Mouse (Mus musculus) kidney, postnatal 25 days (tissue): Measurements from ENCODE around the gene Tmcc3.
A peak's percentile ranks its signal among the peaks of the same experiment; 100 is the strongest.
"Not testable (repeated sequence)": the region's sequence is repeated elsewhere in the genome, so short reads cannot be mapped to it uniquely, and the experiment has no call there.

ENCODE experiments used
- DNase-seq, 2 experiments: peaks; one replicate each; pipeline ENCODE4 v3.0.0; 2021; ENCODE audit warnings: mixed read lengths in 2 of 2

Gene Tmcc3

GRCm38 (mm10) chr10:94520306-94521106 is 208.8 kb downstream of the Tmcc3 start:
- DNase-seq, result no peak

GRCm38 (mm10) chr10:94521107-94521401 is 209.3 kb downstream of the Tmcc3 start:
- DNase-seq, result no peak

GRCm38 (mm10) chr10:94521776-94522175 is 210.0 kb downstream of the Tmcc3 start:
- no peak for DNase-seq

GRCm38 (mm10) chr10:94523297-94523696 is 211.5 kb downstream of the Tmcc3 start:
- no peak for DNase-seq

GRCm38 (mm10) chr10:94523711-94524156 is 212.0 kb downstream of the Tmcc3 start:
- DNase-seq, result peak; percentile 68 to 74

- DNase-seq, result no peak
Measured at GRCm38 (mm10) chr10:94524966-94525365, 213.2 kb downstream of the Tmcc3 start.

GRCm38 (mm10) chr10:94525784-94526183 is 214.0 kb downstream of the Tmcc3 start:
- DNase-seq, result no peak

- DNase-seq, result no peak
Measured at GRCm38 (mm10) chr10:94526834-94527233, 215.1 kb downstream of the Tmcc3 start.

GRCm38 (mm10) chr10:94527248-94527647 is 215.5 kb downstream of the Tmcc3 start:
- no peak for DNase-seq

GRCm38 (mm10) chr10:94530079-94530478 is 218.3 kb downstream of the Tmcc3 start:
- no peak for DNase-seq

GRCm38 (mm10) chr10:94531482-94531881 is 219.7 kb downstream of the Tmcc3 start:
- no peak for DNase-seq

GRCm38 (mm10) chr10:94533081-94533724 is 221.5 kb downstream of the Tmcc3 start:
- no peak for DNase-seq

GRCm38 (mm10) chr10:94538623-94539022 is 226.9 kb downstream of the Tmcc3 start:
- not testable (repeated sequence) for DNase-seq

- DNase-seq, result no peak
Measured at GRCm38 (mm10) chr10:94540241-94540640, 228.5 kb downstream of the Tmcc3 start.

- DNase-seq, result no peak
Measured at GRCm38 (mm10) chr10:94543956-94544355, 232.2 kb downstream of the Tmcc3 start.

- DNase-seq, result no peak
Measured at GRCm38 (mm10) chr10:94544803-94545202, 233.1 kb downstream of the Tmcc3 start.

- peak; percentile 45 to 53 for DNase-seq
Measured at GRCm38 (mm10) chr10:94545259-94546019, 233.7 kb downstream of the Tmcc3 start.

- DNase-seq, result peak; percentile 59 to 86
Measured at GRCm38 (mm10) chr10:94546617-94547016, 234.9 kb downstream of the Tmcc3 start.

- DNase-seq, result peak; percentile 67 to 70
Measured at GRCm38 (mm10) chr10:94549511-94550232, 237.9 kb downstream of the Tmcc3 start.

- peak in 1 of 2 experiments; percentile 44 for DNase-seq
Measured at GRCm38 (mm10) chr10:94550649-94551048, 238.9 kb downstream of the Tmcc3 start.

GRCm38 (mm10) chr10:94551065-94551464 is 239.3 kb downstream of the Tmcc3 start:
- DNase-seq, result no peak

- no peak for DNase-seq
Measured at GRCm38 (mm10) chr10:94551511-94551910, 239.8 kb downstream of the Tmcc3 start.
